Mouse (Mus musculus) forebrain, embryonic 10.5 days (tissue): ENCODE data around the gene Fam126a. TPM values are rescaled to one million over a fixed set of nuclear protein-coding genes. Genes with fewer than 3 reads are reported as not detected.

Source experiments
- DNase-seq: peaks from one replicate; pipeline ENCODE4 v3.0.0-alpha.2; 2017; ENCODE audit warnings: low spot score; ENCODE audit errors: extremely low spot score
- H3K27ac ChIP-seq: fragments of 300-500 bp; sonication (generic); 2 replicates; pipeline ENCODE4 v1.5.1; 2016; ENCODE audit warnings: mild to moderate bottlenecking
- H3K27me3 ChIP-seq: fragments of 300-500 bp; sonication (generic); 2 replicates; pipeline ENCODE4 v1.6.1; 2016; ENCODE audit warnings: mild to moderate bottlenecking; ENCODE audit not compliant: poor library complexity, severe bottlenecking
- H3K36me3 ChIP-seq: fragments of 300-500 bp; sonication (generic); replicated peaks from 2 replicates; pipeline ENCODE4 v1.6.1; 2016; ENCODE audit warnings: mild to moderate bottlenecking, moderate library complexity
- H3K4me1 ChIP-seq: fragments of 300-500 bp; sonication (generic); 2 replicates; pipeline ENCODE4 v1.6.1; 2016
- H3K4me3 ChIP-seq: fragments of 300-500 bp; sonication (generic); 2 replicates; pipeline ENCODE4 v1.5.1; 2016; ENCODE audit warnings: mild to moderate bottlenecking, moderate library complexity
- H3K9me3 ChIP-seq: fragments of 300-500 bp; sonication (generic); 2 replicates; pipeline ENCODE4 v1.6.1; 2016; ENCODE audit warnings: mild to moderate bottlenecking, moderate library complexity
- WGBS: fragments of 180-500 bp; shearing (Covaris S2); methylation state at CpG from one replicate; pipeline ENCODE4 v1.1.7; 2016; 5-methylcytosine and 5-hydroxymethylcytosine counted together
- polyA plus RNA-seq: library from polyadenylated mRNA; unstranded; fragments of >200 nt; fragmentation: Nextera tagmentation; extraction: Ambion mirVana; gene quantifications from 2 replicates; pipeline ENCODE4 v1.2.1, GENCODE M21; 2016

The Fam126a gene
- polyA plus RNA-seq, 1 experiment from 2014 or later: 29.0 TPM

DNA sequence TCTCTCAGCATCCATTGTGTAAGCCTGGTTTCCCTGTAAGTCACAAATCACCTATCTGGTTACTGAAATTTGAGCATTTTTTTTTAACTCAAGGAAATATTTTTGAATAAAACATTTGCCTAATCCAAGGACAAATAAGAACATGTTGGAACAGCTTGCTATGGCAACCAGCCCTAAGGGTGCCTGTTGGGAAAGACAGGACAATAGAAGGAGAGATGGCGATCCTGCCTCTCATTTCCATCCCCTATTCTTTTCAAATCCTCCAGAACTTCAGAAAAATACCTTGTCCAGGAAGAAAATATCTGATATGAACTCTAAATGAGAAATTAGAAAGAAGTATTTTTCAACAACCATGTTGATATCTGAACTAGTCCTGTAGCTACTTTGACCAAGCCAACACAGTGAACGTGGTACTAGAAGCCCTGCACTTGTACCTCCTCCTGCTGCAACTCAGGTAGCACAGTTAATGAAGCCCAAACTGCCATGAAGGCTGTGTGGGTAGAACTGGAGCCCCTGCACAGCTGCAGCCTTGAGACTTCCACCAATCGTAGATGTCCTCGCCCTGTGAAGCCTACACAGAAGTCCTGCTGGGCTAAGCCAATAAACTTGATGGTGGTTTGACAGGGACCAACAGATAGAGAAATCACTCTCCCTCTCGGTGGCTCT lies 17.0 kb downstream of the Fam126a start:
- H3K27me3 ChIP-seq: no peaks in the 10 kb centered on the region
- H3K36me3 ChIP-seq: peaks cover 18% of the 10 kb centered on the region
- H3K9me3 ChIP-seq: peaks cover 4% of the 10 kb centered on the region; the same call in 1 of the 2 replicates
- no peak overlapping the region for H3K4me3 ChIP-seq
- no peak overlapping the region for H3K27ac ChIP-seq
- 85% methylated on average over 5 of the region's 5 CpGs for WGBS
- peaks cover 8% of the 10 kb centered on the region; the same call in 1 of the 2 replicates for H3K4me1 ChIP-seq
- no peak for DNase-seq

DNA sequence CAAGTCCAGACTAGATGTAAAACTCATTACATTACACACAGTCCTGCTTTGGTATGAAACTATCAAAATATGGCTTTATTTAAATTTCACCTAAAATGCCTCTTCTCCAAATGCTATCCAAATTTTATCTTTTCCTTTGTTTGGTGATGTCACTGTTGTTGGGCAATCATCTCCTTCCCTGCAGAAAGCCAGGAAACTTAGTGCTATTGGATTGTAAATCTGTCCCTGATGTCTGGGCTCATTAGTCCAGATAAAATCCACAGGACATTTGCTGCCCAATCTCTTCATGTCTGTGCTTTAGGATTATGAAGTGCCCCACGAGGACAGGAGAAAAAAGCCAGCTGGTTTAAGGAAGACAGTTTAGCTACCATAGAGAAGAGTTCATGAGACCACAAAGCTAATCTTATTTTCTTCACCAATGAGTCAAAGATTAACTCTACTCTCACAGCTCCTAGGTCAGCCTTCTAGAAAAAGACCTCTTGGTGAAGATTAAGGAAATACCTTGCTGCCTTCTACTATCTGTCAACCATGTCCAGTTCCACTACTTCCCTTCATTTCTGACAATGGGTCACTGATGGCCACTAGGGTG lies 31.3 kb downstream of the Fam126a start:
- Histone ChIP-seq H3K36me3 (peaks cover 17% of the 10 kb centered on the region), H3K27ac (no peak overlapping the region), H3K27me3 (no peaks in the 10 kb centered on the region), H3K4me1 (peaks cover 5% of the 10 kb centered on the region), H3K4me3 (no peak overlapping the region), H3K9me3 (no peaks in the 10 kb centered on the region)
- DNase-seq: no peak
- WGBS: 72% methylated on average over 1 of the region's 1 CpGs

GRCm38 (mm10) chr5:23995951-23996350 lies 34.5 kb downstream of the Fam126a start:
- Histone ChIP-seq H3K36me3 (peaks cover 17% of the 10 kb centered on the region), H3K9me3 (no peaks in the 10 kb centered on the region), H3K4me1 (peaks cover 27% of the 10 kb centered on the region), H3K27me3 (no peaks in the 10 kb centered on the region), H3K4me3 (no peak overlapping the region), H3K27ac (no peak overlapping the region)
- 94% methylated on average over 5 of the region's 5 CpGs for WGBS
- DNase-seq: no peak

DNA sequence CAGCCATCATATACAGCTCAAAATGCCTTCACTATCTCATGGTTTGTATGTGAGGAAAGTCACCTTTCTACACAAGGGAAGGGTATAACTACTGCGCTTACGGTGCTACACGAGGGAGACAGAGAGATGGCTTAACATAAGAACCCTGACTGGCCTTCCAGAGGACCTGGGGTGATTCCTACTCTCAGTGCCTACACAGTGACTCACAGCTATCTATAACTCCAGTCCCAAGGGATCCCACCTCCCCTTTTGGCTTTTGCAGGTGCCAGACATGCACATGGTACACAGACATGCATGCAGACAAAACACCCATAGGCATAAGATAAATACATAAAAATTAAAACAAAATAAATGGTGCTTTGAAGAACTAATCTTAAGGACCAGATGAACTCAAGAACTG lies 35.6 kb downstream of the Fam126a start:
- H3K9me3 ChIP-seq: no peaks in the 10 kb centered on the region
- DNase-seq: no peak
- H3K4me1 ChIP-seq: peaks cover 27% of the 10 kb centered on the region
- no peak overlapping the region for H3K27ac ChIP-seq
- H3K27me3 ChIP-seq: no peaks in the 10 kb centered on the region
- WGBS: 92% methylated on average over 3 of the region's 3 CpGs
- peaks cover 17% of the 10 kb centered on the region for H3K36me3 ChIP-seq
- H3K4me3 ChIP-seq: no peak overlapping the region

DNA sequence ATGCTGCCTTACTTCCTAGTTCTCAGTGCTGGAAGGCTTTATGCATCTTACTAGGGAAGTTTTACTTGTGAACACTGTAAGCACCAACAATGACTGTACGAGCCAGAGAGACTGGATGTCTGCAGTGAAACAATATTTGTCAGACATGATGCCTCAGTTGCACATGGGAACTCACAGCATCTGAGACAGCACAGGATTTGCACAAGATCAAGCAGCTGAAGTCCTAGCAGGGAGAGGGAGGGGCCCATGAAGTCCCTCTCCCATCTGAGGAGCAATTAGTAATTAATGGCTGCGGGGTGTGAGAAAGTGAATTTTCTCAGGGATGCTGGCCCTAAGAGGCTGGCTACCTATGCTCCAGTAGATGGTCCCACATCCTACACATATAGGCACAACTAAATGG lies 36.3 kb downstream of the Fam126a start:
- Histone ChIP-seq H3K27me3 (no peaks in the 10 kb centered on the region), H3K9me3 (no peaks in the 10 kb centered on the region), H3K27ac (peak overlapping the region; percentile 80), H3K4me3 (no peak overlapping the region), H3K36me3 (peaks cover 13% of the 10 kb centered on the region), H3K4me1 (peaks cover 27% of the 10 kb centered on the region)
- WGBS: 83% methylated on average over 2 of the region's 2 CpGs
- no peak for DNase-seq

GRCm38 (mm10) chr5:23993553-23993894 lies 37.0 kb downstream of the Fam126a start:
- Histone ChIP-seq H3K9me3 (no peaks in the 10 kb centered on the region), H3K36me3 (peaks cover 7% of the 10 kb centered on the region), H3K27me3 (no peaks in the 10 kb centered on the region), H3K27ac (peak overlapping the region; percentile 80), H3K4me1 (peaks cover 27% of the 10 kb centered on the region), H3K4me3 (no peak overlapping the region)
- WGBS: 48% methylated on average over 2 of the region's 2 CpGs
- no peak for DNase-seq

GRCm38 (mm10) chr5:23992876-23993552 lies 37.5 kb downstream of the Fam126a start:
- H3K4me3 ChIP-seq: no peak overlapping the region; the same call in 1 of the 2 replicates
- H3K4me1 ChIP-seq: peaks cover 27% of the 10 kb centered on the region
- H3K9me3 ChIP-seq: no peaks in the 10 kb centered on the region
- H3K27ac ChIP-seq: peak overlapping the region; percentile 80
- 73% methylated on average over 5 of the region's 5 CpGs for WGBS
- no peaks in the 10 kb centered on the region for H3K27me3 ChIP-seq
- peaks cover 4% of the 10 kb centered on the region for H3K36me3 ChIP-seq
- no peak for DNase-seq

- WGBS: 92% methylated on average over 3 of the region's 3 CpGs
Observed at GRCm38 (mm10) chr5:23990001-23990400, 40.5 kb downstream of the Fam126a start.

GRCm38 (mm10) chr5:23987792-23988191 lies 42.7 kb downstream of the Fam126a start:
- Histone ChIP-seq H3K27ac (no peak overlapping the region), H3K36me3 (peaks cover 17% of the 10 kb centered on the region), H3K9me3 (no peaks in the 10 kb centered on the region), H3K4me3 (no peak overlapping the region), H3K27me3 (no peaks in the 10 kb centered on the region), H3K4me1 (peaks cover 8% of the 10 kb centered on the region)
- WGBS: 76% methylated on average over 10 of the region's 10 CpGs
- no peak for DNase-seq

More at GRCm38 (mm10) chr5:23990001-23990400, 40.5 kb downstream of the Fam126a start:
- peaks cover 9% of the 10 kb centered on the region; the same call in 1 of the 2 replicates for H3K36me3 ChIP-seq
- H3K9me3 ChIP-seq: no peaks in the 10 kb centered on the region
- no peak overlapping the region for H3K27ac ChIP-seq
- no peaks in the 10 kb centered on the region for H3K27me3 ChIP-seq
- H3K4me1 ChIP-seq: peaks cover 27% of the 10 kb centered on the region
- no peak overlapping the region for H3K4me3 ChIP-seq
- no peak for DNase-seq

DNA sequence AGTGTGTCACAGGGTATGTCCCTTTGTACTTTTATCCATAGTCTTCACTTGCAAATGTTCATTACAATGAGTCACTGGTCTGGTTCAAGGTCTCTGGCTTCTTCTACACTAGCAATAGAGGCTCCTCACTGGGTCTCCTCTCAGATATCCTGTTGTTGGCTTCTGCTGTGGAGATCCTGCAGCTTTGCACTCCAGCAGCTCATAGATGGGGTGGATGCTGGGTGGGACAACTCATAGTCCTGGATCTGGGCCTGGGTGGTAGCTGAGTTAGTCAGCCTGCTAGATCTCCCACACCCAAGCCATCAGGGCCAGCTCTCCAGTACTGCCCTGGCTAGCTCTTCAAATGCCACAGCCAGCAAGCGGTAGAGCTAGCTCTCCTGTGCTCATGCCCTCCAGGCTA lies 48.4 kb downstream of the Fam126a start:
- WGBS: 82% methylated on average over 1 of the region's 1 CpGs
- Histone ChIP-seq H3K9me3 (no peaks in the 10 kb centered on the region), H3K27ac (no peak overlapping the region), H3K4me3 (no peak overlapping the region), H3K36me3 (peaks cover 52% of the 10 kb centered on the region), H3K27me3 (no peaks in the 10 kb centered on the region), H3K4me1 (no peaks in the 10 kb centered on the region)
- DNase-seq: no peak

- Histone ChIP-seq H3K4me1 (no peaks in the 10 kb centered on the region), H3K9me3 (no peaks in the 10 kb centered on the region), H3K4me3 (no peak overlapping the region), H3K27ac (no peak overlapping the region), H3K27me3 (no peaks in the 10 kb centered on the region), H3K36me3 (peaks cover 52% of the 10 kb centered on the region)
- no peak for DNase-seq
- WGBS: 92% methylated on average over 14 of the region's 14 CpGs
Observed at GRCm38 (mm10) chr5:23978516-23978915, 52.0 kb downstream of the Fam126a start.

DNA sequence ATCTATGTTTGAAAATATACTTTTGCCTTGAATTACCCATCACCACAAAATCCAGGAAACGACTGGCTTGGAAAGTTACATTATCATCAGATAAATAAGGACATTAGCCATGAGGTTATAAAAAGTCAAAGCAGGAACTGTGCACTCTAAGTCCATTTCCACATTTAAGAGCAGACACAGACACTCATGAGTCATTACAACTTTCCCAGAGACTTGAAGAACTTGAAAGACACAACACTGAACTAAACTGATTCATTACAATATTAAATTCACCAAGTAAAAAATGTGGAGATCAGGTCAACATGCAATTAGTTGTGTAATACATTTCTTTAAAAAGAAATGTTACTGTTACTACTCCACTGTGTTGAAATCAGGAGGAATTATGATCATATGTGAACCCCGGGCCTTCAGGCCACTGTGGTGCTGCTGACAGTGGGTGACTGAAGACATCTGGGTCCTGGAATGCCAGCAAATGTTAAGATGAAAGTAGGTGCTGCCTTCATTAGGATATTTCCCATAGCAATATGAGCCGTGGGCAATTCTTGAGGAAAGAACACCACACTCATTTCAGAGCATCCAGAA lies 55.4 kb downstream of the Fam126a start:
- H3K4me3 ChIP-seq: no peak overlapping the region
- H3K36me3 ChIP-seq: peaks cover 35% of the 10 kb centered on the region
- H3K27me3 ChIP-seq: no peaks in the 10 kb centered on the region
- no peaks in the 10 kb centered on the region for H3K4me1 ChIP-seq
- no peak overlapping the region for H3K27ac ChIP-seq
- WGBS: 90% methylated on average over 3 of the region's 3 CpGs
- DNase-seq: no peak
- H3K9me3 ChIP-seq: no peaks in the 10 kb centered on the region

- Histone ChIP-seq H3K4me1 (no peaks in the 10 kb centered on the region), H3K27ac (no peak overlapping the region)
Observed at GRCm38 (mm10) chr5:23967705-23968104, 62.8 kb downstream of the Fam126a start.

More at GRCm38 (mm10) chr5:23967705-23968104, 62.8 kb downstream of the Fam126a start:
- DNase-seq: no peak
- peaks cover 12% of the 10 kb centered on the region; the same call in 1 of the 2 replicates for H3K36me3 ChIP-seq
- H3K27me3 ChIP-seq: no peaks in the 10 kb centered on the region
- H3K9me3 ChIP-seq: no peaks in the 10 kb centered on the region
- H3K4me3 ChIP-seq: no peak overlapping the region
- WGBS: 91% methylated on average over 5 of the region's 5 CpGs
